Mouse (Mus musculus): ENCODE data around the gene Ubxn10. TPM values are rescaled to one million over a fixed set of nuclear protein-coding genes. Genes with fewer than 3 reads are reported as not detected.
A peak's percentile ranks its signal among the peaks of the same experiment; 100 is the strongest.

Ubxn10 gene
- polyA plus RNA-seq, 1 experiment from 2014 or later: 4.6 TPM

GRCm38 (mm10) chr4:138725127-138725461 lies 11.9 kb downstream of the Ubxn10 start:
- DNase-seq (ENCODE audit: low spot score): peak; percentile 83
- H3K27me3 ChIP-seq (ENCODE audit: insufficient read depth, poor library complexity, severe bottlenecking): no peaks in the 10 kb centered on the region; the same call in 1 of the 2 replicates

GRCm38 (mm10) chr4:138724354-138725126 lies 12.4 kb downstream of the Ubxn10 start, which contains the start of gene Pla2g2c:
TSS of gene Pla2g2c (plus strand) at chr4:138724792.
- Histone ChIP-seq H3K4me1 (replicated peaks) (peaks cover 55% of the 10 kb centered on the region), H3K27me3 (ENCODE audit: insufficient read depth, poor library complexity, severe bottlenecking) (no peaks in the 10 kb centered on the region; the same call in 1 of the 2 replicates), H3K9me3 (no peaks in the 10 kb centered on the region), H3K4me3 (peak within 1 kb of the TSS; percentile 50), H3K27ac (peak within 1 kb of the TSS; percentile 85), H3K36me3 (no peaks in the 10 kb centered on the region)
- 53% methylated on average over 18 of the region's 18 CpGs for WGBS
- no peak for DNase-seq (ENCODE audit: low spot score)

More at GRCm38 (mm10) chr4:138725127-138725461, 11.9 kb downstream of the Ubxn10 start:
- no peaks in the 10 kb centered on the region for H3K9me3 ChIP-seq
- peak overlapping the region; percentile 85 for H3K27ac ChIP-seq
- 6% methylated on average over 13 of the region's 13 CpGs for WGBS
- peaks cover 57% of the 10 kb centered on the region for H3K4me1 ChIP-seq (replicated peaks)
- peak overlapping the region; percentile 50 for H3K4me3 ChIP-seq
- no peaks in the 10 kb centered on the region for H3K36me3 ChIP-seq

- no peak for DNase-seq (ENCODE audit: low spot score)
- Histone ChIP-seq H3K36me3 (no peaks in the 10 kb centered on the region), H3K27ac (no peak overlapping the region), H3K9me3 (no peaks in the 10 kb centered on the region), H3K27me3 (ENCODE audit: insufficient read depth, poor library complexity, severe bottlenecking) (no peaks in the 10 kb centered on the region; the same call in 1 of the 2 replicates), H3K4me3 (no peak overlapping the region), H3K4me1 (replicated peaks) (peaks cover 46% of the 10 kb centered on the region)
- 69% methylated on average over 15 of the region's 15 CpGs for WGBS
Measured at GRCm38 (mm10) chr4:138723493-138724281, 13.3 kb downstream of the Ubxn10 start.

GRCm38 (mm10) chr4:138719264-138719596 lies 17.7 kb downstream of the Ubxn10 start:
- H3K27ac ChIP-seq: no peak overlapping the region
- no peak overlapping the region for H3K4me3 ChIP-seq
- WGBS: 81% methylated on average over 5 of the region's 5 CpGs
- no peaks in the 10 kb centered on the region; the same call in 1 of the 2 replicates for H3K27me3 ChIP-seq (ENCODE audit: insufficient read depth, poor library complexity, severe bottlenecking)
- no peaks in the 10 kb centered on the region for H3K9me3 ChIP-seq
- H3K36me3 ChIP-seq: no peaks in the 10 kb centered on the region
- no peak for DNase-seq (ENCODE audit: low spot score)
- peaks cover 28% of the 10 kb centered on the region for H3K4me1 ChIP-seq (replicated peaks)

- no peak for DNase-seq (ENCODE audit: low spot score)
- WGBS: 85% methylated on average over 5 of the region's 5 CpGs
- no peaks in the 10 kb centered on the region for H3K9me3 ChIP-seq
- H3K36me3 ChIP-seq: no peaks in the 10 kb centered on the region
- no peaks in the 10 kb centered on the region; the same call in 1 of the 2 replicates for H3K27me3 ChIP-seq (ENCODE audit: insufficient read depth, poor library complexity, severe bottlenecking)
- peaks cover 23% of the 10 kb centered on the region for H3K4me1 ChIP-seq (replicated peaks)
- H3K4me3 ChIP-seq: no peak overlapping the region
- no peak overlapping the region for H3K27ac ChIP-seq
Measured at GRCm38 (mm10) chr4:138718586-138719263, 18.2 kb downstream of the Ubxn10 start.

GRCm38 (mm10) chr4:138716697-138717096 lies 20.3 kb downstream of the Ubxn10 start:
- H3K36me3 ChIP-seq: no peaks in the 10 kb centered on the region
- 92% methylated on average over 9 of the region's 9 CpGs for WGBS
- DNase-seq (ENCODE audit: low spot score): no peak
- no peaks in the 10 kb centered on the region; the same call in 1 of the 2 replicates for H3K27me3 ChIP-seq (ENCODE audit: insufficient read depth, poor library complexity, severe bottlenecking)
- H3K9me3 ChIP-seq: no peaks in the 10 kb centered on the region
- H3K4me1 ChIP-seq (replicated peaks): peaks cover 2% of the 10 kb centered on the region; the same call in 1 of the 2 replicates
- no peak overlapping the region for H3K27ac ChIP-seq
- no peak overlapping the region for H3K4me3 ChIP-seq

GRCm38 (mm10) chr4:138714186-138714585 lies 22.8 kb downstream of the Ubxn10 start:
- H3K4me1 ChIP-seq (replicated peaks): 0 out of 2 replicates have a peak, but pooled peaks cover 3% of the 10 kb centered on the region
- H3K36me3 ChIP-seq: no peaks in the 10 kb centered on the region
- H3K27me3 ChIP-seq (ENCODE audit: insufficient read depth, poor library complexity, severe bottlenecking): no peaks in the 10 kb centered on the region
- no peak overlapping the region for H3K27ac ChIP-seq
- 88% methylated on average over 1 of the region's 1 CpGs for WGBS
- DNase-seq (ENCODE audit: low spot score): no peak
- no peak overlapping the region for H3K4me3 ChIP-seq
- H3K9me3 ChIP-seq: no peaks in the 10 kb centered on the region

- no peak for DNase-seq (ENCODE audit: low spot score)
- 80% methylated on average over 8 of the region's 8 CpGs for WGBS
- Histone ChIP-seq H3K27me3 (ENCODE audit: insufficient read depth, poor library complexity, severe bottlenecking) (no peaks in the 10 kb centered on the region), H3K27ac (no peak overlapping the region), H3K4me1 (replicated peaks) (peaks cover 11% of the 10 kb centered on the region; the same call in 1 of the 2 replicates), H3K9me3 (no peaks in the 10 kb centered on the region), H3K4me3 (no peak overlapping the region), H3K36me3 (no peaks in the 10 kb centered on the region)
Measured at GRCm38 (mm10) chr4:138712621-138713020, 24.3 kb downstream of the Ubxn10 start.

GRCm38 (mm10) chr4:138712096-138712495 lies 24.9 kb downstream of the Ubxn10 start:
- Histone ChIP-seq H3K4me3 (no peak overlapping the region), H3K4me1 (replicated peaks) (peaks cover 11% of the 10 kb centered on the region; the same call in 1 of the 2 replicates), H3K9me3 (no peaks in the 10 kb centered on the region), H3K27ac (no peak overlapping the region), H3K36me3 (no peaks in the 10 kb centered on the region), H3K27me3 (ENCODE audit: insufficient read depth, poor library complexity, severe bottlenecking) (no peaks in the 10 kb centered on the region)
- no peak for DNase-seq (ENCODE audit: low spot score)
- 87% methylated on average over 11 of the region's 11 CpGs for WGBS

GRCm38 (mm10) chr4:138711051-138711820 lies 25.7 kb downstream of the Ubxn10 start:
- no peaks in the 10 kb centered on the region for H3K9me3 ChIP-seq
- no peak overlapping the region for H3K4me3 ChIP-seq
- H3K4me1 ChIP-seq (replicated peaks): peaks cover 11% of the 10 kb centered on the region; the same call in 1 of the 2 replicates
- DNase-seq (ENCODE audit: low spot score): no peak
- no peak overlapping the region for H3K27ac ChIP-seq
- 70% methylated on average over 17 of the region's 17 CpGs for WGBS
- H3K36me3 ChIP-seq: no peaks in the 10 kb centered on the region
- H3K27me3 ChIP-seq (ENCODE audit: insufficient read depth, poor library complexity, severe bottlenecking): no peaks in the 10 kb centered on the region

GRCm38 (mm10) chr4:138710633-138711032 lies 26.3 kb downstream of the Ubxn10 start:
- no peak for DNase-seq (ENCODE audit: low spot score)
- H3K4me3 ChIP-seq: no peak overlapping the region
- H3K4me1 ChIP-seq (replicated peaks): peaks cover 11% of the 10 kb centered on the region; the same call in 1 of the 2 replicates
- no peaks in the 10 kb centered on the region for H3K36me3 ChIP-seq
- no peaks in the 10 kb centered on the region for H3K9me3 ChIP-seq
- H3K27ac ChIP-seq: no peak overlapping the region
- H3K27me3 ChIP-seq (ENCODE audit: insufficient read depth, poor library complexity, severe bottlenecking): no peaks in the 10 kb centered on the region
- 86% methylated on average over 11 of the region's 11 CpGs for WGBS

- 77% methylated on average over 7 of the region's 7 CpGs for WGBS
Measured at GRCm38 (mm10) chr4:138709944-138710343, 27.0 kb downstream of the Ubxn10 start.

More at GRCm38 (mm10) chr4:138709944-138710343, 27.0 kb downstream of the Ubxn10 start:
- no peak for DNase-seq (ENCODE audit: low spot score)
- Histone ChIP-seq H3K4me1 (replicated peaks) (peaks cover 11% of the 10 kb centered on the region; the same call in 1 of the 2 replicates), H3K27me3 (ENCODE audit: insufficient read depth, poor library complexity, severe bottlenecking) (no peaks in the 10 kb centered on the region), H3K9me3 (no peaks in the 10 kb centered on the region), H3K36me3 (no peaks in the 10 kb centered on the region), H3K27ac (no peak overlapping the region), H3K4me3 (no peak overlapping the region)

Measured in hindbrain, embryonic 10.5 days (tissue).